Mouse (Mus musculus): ENCODE results near the gene March4. TPM values are rescaled to one million over a fixed set of nuclear protein-coding genes. Genes with fewer than 3 reads are reported as not detected.

The March4 gene
- polyA plus RNA-seq (2012; rRNA removed) = 9.5 and 10.1 TPM in 2 replicates

- peak; percentile 41 to 79 for DNase-seq (ENCODE audit: extremely low spot score in 1 of 2, low spot score in 1 of 2)
These were observed at the start of gene March4 for GRCm38 (mm10) chr1:72536611-72537351. Gene March4 (minus strand): TSS chr1:72536930.

DNA sequence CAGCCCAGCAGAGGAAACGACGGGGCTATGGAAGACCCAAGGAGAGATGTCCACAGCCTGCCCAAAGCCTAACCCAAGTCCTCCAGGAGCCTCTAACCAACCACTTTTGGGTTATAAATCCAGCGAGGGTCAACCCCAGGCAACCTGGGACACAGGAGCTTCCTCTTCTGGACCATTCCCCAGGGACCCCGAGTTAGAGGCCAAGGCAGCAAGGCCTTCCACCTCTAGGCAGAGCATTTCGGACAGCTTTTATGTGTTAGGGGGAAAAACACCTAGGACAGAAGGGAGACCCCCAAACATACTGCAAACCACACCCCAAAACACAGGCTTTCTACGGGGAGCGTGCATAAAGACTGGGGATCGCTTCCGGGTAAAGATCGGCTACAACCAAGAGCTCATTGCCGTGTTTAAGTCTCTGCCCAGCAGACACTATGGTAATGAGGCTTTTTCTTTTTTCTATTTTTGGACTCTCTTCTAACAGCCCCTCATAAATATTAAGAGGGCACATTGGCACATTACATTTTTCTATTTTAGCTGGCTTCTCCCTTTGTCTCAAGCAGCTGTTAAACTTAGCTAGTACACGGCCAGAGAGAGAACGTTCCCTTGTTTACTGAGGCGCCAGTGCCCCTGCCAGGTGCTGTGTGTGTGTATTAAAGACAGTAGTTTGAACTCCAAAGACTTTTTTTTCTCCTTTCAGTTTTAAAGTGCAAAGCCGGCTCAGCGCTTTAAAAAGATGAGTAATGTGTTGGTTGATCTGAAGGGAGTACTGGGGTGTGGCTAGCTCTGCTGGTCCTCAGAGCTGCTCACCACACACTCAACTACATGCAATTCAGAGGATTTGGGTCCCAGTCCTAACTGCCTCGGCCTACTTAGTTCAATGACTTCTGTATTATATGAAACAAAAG, 49.5 kb upstream of the March4 start:
- no peak for DNase-seq (ENCODE audit: extremely low spot score in 1 of 2, low spot score in 1 of 2)

DNA sequence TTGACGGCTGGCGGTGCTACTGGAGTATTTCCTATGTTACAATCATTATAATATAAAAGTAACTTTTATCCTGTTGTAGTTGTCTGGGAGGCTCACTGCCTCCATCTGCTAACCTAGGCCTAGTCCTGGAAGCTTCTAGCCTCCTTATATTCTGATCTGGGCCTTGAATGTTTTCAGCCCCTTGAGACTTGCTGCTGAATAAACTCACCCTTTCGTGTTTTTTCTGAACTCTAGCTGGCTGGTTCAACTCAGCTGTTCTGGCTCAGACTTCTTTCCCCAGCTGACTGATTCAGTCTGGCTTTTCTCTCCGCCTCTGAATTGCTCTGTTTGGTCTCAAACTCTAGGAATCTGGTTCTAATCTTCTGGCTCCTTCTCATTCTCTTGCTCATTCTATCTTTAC, 47.2 kb upstream of the March4 start:
- DNase-seq (ENCODE audit: extremely low spot score in 1 of 2, low spot score in 1 of 2) = no peak

GRCm38 (mm10) chr1:72582947-72583731, 46.4 kb upstream of the March4 start, which contains the start of gene Smarcal1:
Gene Smarcal1 (plus strand): TSS chr1:72583251.
- DNase-seq (ENCODE audit: extremely low spot score in 1 of 2, low spot score in 1 of 2) = peak; percentile 99

DNA sequence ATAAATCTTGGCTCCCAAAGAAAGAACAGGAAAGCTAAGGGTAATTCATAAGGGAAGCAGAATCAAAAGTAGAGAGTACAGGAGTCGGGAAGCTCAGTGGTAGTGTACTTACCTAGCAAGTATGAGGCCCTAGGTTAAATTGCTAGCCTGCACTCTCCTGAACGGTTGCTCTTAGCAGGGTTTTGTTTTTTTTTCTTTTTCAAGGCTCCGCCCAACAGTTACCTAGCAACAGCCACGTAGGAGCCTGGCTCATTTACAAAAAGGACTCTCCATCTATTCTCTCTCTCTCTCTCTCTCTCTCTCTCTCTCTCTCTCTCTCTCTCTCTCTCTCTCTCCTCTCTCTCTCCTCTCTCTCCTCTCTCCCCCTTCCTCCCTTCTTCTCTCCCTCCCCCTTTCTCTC, 42.1 kb upstream of the March4 start:
- peak in 1 of 2 experiments; percentile 60 for DNase-seq (ENCODE audit: extremely low spot score in 1 of 2, low spot score in 1 of 2)

GRCm38 (mm10) chr1:72578351-72578750, 41.6 kb upstream of the March4 start:
- peak in 1 of 2 experiments; percentile 52 for DNase-seq (ENCODE audit: extremely low spot score in 1 of 2, low spot score in 1 of 2)

DNA sequence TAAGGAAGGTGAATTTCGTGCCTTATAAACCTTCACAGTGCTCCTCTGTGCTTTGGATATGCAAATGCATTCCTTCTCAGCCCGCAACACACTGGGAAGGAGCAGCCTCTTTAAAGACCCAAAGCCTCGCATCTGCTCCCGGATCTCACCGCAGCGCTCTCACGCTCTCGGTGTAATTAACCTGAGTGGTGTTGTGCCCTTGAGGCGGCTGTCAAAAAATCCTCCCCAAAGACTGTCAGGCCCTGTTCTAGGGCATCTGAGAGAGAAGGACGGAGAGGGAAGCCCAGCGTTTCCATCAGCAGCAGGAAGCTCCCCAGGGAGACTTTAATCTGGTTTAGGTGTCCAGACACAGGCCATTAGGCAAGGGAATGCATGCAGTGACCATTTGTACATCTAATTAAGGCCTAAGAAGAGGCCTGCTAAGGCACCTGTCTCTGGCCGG, 40.8 kb upstream of the March4 start:
- no peak for DNase-seq (ENCODE audit: extremely low spot score in 1 of 2, low spot score in 1 of 2)

DNA sequence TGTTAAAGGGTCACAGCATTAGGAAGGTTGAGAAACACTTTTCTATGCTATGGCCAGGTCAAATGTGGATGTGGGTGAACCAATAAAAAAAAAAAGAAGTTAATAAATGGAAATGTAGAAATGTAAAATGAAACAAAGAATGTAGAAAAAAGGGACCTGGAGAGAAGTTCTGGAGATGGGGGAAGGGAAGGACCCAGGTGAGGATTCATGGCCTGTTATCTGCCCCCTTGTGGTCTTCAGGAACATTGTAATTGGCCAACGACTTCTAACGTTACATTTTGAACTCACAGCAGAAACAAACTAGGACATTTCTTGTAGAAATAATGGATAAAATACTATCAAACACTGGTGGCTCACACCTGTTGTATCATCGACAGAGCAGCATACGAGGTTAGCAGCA, 38.4 kb upstream of the March4 start:
- DNase-seq (ENCODE audit: extremely low spot score in 1 of 2, low spot score in 1 of 2) = no peak

GRCm38 (mm10) chr1:72574608-72575007, 37.9 kb upstream of the March4 start:
- DNase-seq (ENCODE audit: extremely low spot score in 1 of 2, low spot score in 1 of 2) = no peak

GRCm38 (mm10) chr1:72574047-72574446, 37.3 kb upstream of the March4 start:
- no peak for DNase-seq (ENCODE audit: extremely low spot score in 1 of 2, low spot score in 1 of 2)

- DNase-seq (ENCODE audit: extremely low spot score in 1 of 2, low spot score in 1 of 2) = no peak
These were observed 32.0 kb upstream of the March4 start for GRCm38 (mm10) chr1:72568725-72569124.

GRCm38 (mm10) chr1:72567056-72567455, 30.3 kb upstream of the March4 start:
- DNase-seq (ENCODE audit: extremely low spot score in 1 of 2, low spot score in 1 of 2) = no peak

GRCm38 (mm10) chr1:72564334-72564962, 27.7 kb upstream of the March4 start:
- no peak for DNase-seq (ENCODE audit: extremely low spot score in 1 of 2, low spot score in 1 of 2)

DNA sequence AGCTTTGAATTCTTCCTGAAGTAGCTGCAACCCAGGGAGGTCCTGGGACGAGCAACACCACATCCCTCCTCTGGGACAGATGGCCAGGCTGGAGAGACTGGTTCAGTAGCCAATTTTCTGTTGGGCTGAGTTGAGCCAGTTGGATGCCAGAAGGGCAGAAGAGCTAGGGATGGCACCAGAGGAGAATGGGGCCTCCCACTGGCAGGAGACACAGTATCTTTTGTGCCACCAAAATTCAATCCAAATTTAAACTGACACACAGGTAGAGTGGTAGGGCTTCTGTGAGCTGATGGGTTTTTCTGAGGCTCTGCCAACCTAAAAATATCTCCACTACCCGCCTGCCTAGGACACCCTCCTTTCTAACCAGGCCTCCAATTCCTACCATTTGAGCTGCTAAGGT, 21.9 kb upstream of the March4 start:
- no peak for DNase-seq (ENCODE audit: extremely low spot score in 1 of 2, low spot score in 1 of 2)

DNA sequence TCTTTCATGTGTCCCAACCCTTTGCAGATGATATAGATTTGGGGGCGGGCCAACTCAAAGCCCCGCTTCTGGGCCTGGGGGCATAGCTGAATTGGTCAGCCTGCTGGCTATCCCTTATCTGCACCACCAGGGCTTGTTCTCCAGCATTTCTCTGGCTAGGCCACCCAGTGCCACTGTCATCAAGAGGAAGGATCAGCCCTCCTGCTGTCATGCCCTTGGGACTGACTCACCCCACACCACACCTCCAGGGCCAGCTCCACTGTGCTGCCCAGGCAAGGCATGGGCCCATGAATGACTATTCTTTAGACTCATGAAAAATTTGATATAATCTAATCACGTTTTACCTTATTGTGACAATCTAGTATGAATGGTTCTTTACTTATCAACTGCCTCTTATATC, 19.7 kb upstream of the March4 start:
- no peak for DNase-seq (ENCODE audit: extremely low spot score in 1 of 2, low spot score in 1 of 2)

GRCm38 (mm10) chr1:72550317-72550716, 13.6 kb upstream of the March4 start:
- DNase-seq (ENCODE audit: extremely low spot score in 1 of 2, low spot score in 1 of 2) = no peak

DNA sequence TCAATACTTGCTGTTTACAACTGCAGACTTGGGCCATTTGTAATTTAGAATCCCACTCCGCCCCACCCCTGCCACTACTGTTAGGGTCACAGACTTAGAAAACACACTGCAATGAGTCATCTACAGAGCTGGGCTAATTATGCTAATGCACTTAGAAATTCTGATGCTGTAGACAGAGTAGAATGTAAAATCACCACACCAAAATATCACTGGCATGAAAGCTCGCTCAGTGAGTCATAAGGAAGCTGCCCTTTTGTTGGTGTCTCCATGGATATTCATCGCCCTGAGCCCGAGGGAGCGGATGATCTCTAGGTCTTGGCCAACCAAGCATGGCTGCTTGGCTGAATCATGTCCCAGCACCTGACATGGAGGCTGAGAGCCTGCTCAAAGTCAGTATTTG, 1.5 kb upstream of the March4 start:
- DNase-seq (ENCODE audit: extremely low spot score in 1 of 2, low spot score in 1 of 2) = peak in 1 of 2 experiments; percentile 51

- DNase-seq (ENCODE audit: extremely low spot score in 1 of 2, low spot score in 1 of 2) = no peak
These were observed 782 bp downstream of the March4 start for GRCm38 (mm10) chr1:72535725-72536571.

DNA sequence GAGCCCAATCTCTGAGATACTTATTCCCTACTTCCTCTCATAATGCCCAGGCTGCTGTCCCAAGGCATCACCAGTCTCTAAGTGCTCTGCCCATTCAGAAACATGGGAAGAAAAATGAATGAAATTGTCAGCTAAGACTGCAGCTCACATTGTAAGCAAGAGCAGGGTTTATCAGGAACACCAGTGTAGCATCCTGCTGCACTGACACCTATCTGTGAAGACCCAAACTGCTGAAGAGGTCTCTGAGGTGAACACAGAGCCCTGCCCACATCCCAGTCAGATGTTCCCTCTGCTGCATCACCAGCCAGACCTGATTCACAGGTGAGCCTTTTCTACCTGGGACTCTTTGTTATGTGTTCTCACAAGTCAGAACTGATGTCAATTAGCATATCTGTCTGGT, 3.3 kb downstream of the March4 start:
- DNase-seq (ENCODE audit: extremely low spot score in 1 of 2, low spot score in 1 of 2) = no peak

Measured in frontal cortex, adult 2 months (tissue).